Mouse (Mus musculus): Measurements from ENCODE around the gene Poln. TPM values are rescaled to one million over a fixed set of nuclear protein-coding genes. Genes with fewer than 3 reads are reported as not detected.

The Poln gene
- polyA plus RNA-seq, 3 experiments from 2014 or later, result 0.47 to 5.8 (median 1.5) TPM

DNA sequence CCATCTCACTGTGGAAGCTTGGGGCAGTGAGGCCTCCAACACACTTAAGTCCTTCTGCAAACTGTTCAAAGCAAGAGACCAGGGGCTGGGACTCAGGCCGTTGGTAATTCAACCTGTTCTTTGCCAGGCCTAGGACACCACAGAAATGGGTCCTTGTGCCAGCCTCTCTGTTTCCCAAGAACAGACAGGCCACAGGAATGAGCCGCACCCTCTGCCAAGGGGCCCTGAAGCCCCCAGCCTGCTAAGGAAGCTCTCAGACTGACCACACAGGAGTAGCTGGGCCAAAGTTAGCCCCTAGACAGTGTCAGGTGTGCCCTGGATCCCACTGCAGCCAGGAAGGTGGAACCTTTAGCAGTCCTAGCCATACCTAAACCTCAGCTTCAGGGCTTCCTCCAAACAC lies 17.1 kb upstream of the Poln start:
- no peak for ATAC-seq

DNA sequence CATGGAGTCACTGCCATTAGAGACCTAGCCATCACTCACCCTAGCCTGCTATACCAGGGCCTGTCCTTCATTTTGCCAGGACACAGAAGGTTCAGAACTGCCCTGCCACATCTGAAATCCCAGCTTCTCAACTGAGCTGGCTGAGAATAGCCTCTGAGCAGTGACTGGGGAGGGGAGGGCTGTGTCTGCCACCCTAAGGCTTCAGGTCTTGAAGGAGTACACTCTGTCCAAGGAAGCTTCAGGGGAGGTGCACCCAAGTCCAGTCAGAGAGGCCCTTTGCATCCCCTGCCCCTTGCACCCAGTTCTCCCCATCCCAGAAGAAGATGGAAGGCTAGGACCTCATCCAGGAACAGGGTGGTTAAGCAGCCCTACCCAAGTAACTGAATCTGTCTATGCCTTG lies 16.5 kb upstream of the Poln start:
- no peak for ATAC-seq

DNA sequence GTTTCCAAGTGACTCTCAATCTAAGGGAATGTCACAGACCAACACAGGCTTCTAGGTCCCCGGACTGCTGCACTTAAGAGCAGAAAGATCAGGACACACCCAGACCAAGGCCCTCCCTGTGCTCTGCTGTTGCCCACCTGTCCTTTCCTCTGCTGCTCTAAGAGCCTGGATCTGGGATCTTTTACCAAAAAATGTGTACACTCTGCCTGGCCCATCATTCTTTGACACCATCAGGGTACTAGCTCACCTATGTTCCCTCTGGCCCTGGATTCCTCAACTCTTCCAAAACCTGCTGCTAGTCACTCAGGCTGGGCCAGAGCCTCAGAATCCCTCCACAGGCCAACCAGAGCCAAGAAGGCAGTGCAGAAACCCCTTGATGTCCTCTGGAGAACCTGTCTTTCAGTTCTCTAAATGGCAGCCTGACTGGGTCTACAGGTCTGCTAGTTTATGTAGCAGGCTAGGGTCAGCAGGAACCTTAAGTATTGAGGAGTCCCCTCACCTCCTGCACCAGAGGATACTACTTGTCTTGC lies 15.9 kb upstream of the Poln start:
- no peak for ATAC-seq

DNA sequence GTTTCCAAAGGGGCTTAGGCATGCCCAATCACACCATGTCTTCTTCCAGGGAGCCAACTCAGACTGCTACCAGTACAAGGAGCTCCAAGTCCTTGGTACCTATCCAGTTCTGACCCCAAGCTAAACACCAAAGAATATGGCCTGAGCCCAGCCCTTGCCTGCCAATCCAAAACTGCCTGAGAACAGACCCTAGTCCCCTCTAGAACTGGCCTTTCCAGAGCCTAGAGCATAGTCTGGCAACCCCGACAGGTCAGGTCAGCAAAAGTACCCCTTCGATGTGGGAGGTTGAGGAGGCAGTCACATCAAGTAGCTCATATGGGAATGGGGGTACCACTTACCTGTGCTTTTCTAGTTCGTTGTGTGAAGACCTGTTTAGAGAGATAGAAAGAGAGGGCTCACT lies 14.7 kb upstream of the Poln start:
- no peak for ATAC-seq

DNA sequence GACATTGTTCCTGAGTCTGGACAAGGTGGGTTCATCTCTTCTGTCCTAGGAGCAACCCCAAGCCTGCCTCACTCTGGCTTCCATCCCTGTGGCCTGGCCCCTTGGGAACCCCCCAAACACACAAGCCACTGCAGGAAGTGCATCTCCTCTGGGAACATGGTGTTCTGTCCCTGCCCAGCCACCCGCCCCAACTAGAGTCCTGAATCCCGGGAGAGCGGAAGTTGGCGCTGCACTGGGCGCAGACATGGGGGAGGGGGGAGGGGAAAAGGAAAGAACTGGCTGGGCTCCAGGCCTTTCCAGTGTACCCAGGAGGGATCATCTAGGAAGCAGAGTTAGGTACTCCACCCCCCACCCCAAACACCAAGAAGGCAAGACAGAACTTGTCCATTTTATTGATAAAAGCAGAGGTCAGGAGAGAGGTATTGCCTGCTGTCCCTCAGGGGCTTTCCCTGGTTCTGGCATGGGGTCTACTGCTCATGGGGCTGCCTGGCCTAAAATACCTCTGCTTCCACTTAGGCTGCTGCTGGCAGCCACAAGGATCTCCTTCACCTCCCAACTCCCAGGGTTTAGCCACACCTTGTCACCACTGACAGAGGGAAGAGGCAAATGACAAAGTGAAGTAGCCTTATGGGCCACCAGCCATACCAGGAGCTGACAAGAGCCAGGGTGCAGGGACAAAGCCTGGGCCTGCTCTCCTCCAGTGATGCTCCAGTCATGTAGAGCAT lies 14.1 kb upstream of the Poln start:
- no peak for ATAC-seq

DNA sequence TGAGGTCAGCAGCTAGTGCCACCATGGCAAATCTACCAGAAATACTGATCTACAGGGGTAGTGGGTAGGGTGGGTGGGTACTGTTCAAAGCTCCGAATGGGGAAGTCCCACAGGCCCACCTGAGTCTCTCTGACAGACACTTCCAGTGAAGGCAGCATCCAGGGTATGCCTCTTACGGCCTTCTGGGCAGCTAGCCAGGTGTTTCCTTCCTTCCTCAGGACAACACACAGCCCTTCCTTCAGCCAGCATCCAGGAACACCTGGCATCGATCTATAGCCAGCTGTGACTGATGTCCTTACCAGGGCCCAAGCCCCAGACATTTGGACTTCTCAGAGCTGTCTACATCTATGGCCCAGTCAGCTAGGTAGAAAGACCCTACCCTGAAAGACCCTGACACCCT lies 13.2 kb upstream of the Poln start:
- ATAC-seq, result no peak

DNA sequence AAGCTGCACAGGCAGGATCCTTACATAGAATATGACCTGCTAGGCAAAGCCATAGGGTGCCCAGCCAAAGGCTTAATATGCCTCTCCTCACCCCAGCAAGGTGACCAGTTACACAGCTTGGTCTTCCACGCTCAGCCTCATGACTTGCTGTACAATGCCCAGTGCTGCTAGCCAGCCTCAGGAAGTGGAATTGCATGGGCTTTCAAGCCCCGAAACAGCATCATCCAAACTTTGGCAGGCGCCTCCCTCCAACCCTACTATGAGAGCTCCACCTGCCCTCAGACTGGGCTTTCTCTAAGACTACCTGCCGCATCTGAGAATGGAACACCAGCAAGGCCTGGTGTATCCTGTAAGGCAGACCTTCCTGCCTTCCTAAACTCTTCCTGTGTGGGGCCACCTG lies 8.6 kb upstream of the Poln start:
- no peak for ATAC-seq

DNA sequence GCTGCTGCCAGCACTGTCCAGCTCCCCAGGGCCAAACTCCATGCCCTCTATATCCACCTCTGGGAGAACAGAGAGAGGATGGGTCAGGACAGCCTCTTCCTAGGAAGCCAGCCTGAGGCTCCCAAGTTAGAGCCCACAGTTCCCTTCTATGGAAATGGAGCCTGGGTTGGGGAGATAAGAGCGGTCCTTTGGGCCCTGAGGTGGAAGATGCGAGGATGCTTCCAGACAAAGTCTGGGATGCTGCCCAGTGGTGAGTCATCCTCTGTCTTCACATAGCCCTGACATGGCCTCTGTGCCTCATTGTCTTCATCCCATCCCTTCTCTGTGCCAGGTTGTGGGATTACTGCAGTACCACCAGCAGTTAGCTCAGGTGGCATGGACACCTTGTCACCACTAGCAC lies 7.8 kb upstream of the Poln start:
- ATAC-seq, result no peak

DNA sequence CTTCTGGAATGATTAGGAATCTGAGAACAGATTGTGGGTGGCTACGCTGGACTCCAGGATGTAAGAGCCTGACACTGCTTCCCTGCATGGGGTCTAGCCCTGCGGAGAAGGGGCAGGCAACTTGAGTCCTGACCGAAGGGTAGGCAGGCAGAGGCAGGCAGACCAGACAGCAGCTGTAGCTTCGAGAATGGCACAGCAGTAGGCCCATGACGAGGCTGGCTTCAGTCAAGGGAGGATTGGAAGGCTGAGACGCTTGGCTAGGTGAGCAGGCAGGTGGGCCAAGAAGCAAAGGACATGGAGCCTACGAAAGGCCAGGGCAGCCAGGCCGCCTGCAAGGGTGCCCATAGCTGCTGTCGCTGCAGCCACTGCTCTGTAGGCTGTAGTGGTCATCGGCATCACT lies 7.4 kb upstream of the Poln start:
- ATAC-seq, result no peak

DNA sequence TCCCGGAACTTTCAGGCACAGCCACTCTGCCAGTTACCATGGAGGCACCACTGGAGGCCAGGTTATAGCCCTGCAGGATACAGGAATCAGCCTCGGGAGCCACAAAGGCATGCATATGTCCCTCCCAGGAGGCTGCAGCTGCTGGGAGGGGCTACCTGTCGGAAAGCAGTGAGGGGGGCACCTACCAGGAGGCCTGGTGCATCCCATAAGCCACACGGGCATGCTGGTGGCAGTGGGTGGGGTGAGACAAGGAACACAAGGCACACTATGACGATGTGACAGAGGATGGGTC lies 6.1 kb upstream of the Poln start:
- ATAC-seq, result no peak

DNA sequence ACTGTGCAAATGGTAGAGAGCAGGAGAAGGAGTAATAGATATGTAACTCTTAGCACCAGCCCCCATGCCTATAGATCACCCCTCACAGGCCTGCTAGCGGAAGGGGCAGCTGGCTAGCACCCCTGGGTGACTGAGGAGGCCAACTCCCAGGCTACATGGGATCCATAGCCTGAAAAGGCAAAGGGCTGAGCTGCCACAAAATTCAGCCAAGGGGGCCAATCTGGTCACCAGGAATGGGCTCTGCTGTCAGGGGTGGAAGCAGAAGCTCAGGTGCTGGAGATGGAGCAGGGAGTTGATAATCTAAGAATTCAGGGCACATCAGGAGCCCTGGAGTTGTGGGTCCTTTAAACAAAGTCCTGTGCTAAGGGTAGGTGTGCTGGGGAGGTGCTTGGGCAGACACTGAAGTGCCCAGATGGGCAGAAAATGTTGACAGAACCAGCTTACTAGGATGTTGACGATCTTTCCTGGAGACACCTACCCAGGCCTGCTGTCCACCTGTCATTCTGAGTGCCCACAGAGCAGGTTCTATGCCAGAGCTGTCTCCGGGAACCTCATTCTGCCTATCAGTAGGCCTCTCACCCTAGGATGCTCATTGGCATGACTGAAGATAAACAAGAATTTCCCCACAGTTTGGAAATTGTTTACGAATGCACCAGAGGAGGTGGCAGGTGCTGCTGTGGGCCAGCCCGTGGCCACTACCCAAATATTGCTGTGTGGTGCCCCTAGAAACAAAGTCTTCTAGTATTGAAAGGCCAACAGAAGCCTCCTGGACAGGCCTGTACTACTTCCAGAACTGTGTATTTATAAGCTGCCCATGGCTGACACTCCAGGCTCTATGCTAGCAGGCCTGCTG lies 5.5 kb upstream of the Poln start:
- no peak for ATAC-seq

DNA sequence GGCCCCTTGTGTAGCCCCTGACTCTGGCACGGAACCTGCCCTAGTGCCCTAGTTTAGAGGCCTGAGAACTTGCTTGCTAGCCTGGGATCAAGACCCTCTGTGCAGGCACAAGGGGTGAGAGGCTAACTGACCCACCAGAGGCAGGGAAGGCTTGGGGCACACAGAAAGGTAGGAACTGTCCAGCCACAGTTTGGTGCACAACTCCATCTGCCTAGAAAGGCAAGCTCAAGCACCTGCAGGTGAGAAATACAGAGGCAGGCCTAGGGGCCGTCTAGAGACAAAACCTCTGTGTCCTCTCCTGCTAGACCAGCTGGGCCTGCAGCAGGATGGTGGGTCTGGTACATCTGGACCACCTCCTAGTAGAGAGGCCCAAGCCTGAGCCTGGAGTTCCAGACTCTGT lies 4.8 kb upstream of the Poln start:
- ATAC-seq, result no peak

DNA sequence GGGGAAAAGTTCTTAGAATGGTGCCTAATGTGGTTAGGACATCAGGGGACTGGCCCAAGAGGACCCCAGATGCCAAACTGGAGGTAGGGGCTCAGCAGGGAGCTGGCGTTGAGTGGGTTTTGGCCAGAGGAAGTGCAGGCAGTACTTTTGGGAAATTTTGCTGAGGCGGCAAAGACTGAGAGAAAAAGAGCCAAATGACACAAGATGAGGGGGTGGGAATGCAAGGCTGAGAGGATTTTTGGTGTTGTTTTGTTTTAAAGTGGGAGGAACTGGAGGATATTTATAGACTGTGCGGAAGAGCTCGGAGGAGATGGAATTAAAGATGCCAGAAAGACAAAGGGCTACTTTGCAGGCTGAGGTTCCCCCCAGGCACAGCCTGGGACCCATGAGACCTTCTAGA lies 1.5 kb upstream of the Poln start:
- no peak for ATAC-seq

DNA sequence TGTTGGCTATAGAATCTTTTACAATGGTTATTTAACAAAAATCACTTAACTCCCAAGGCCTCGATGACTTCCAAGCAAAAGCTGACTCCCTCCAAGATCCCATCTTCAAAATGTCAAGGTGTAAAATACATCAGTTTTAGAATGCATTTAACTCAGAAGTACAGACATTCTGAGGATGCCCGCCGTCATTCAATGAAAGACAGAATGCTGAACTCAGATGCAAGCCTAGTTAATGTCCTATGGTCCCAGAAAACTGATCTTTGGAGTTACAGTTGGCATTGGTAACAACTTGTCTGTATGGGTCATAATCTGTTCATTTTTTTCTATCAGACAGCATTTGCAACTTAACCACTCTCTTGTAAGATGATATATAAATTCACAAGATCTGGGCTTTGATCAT lies 706 bp upstream of the Poln start:
- no peak for ATAC-seq

DNA sequence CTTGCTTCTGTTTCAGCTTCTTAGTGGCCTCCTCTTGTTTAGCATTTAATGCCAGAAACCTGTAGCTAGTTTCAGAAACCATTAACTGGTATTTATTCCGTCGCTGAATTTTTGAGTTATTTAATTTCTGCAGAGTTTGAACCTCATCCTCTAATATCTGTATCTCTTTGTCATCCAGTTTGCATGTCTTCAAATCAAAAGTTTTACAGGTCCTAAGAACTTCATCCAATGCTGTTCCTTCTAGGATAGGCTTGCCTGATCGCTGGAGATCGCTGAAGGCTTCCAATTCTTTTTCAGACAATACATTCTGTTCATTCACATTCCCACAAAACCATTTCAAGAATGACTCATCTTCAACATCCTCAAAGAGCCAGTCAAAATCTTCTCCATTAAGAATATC lies 1.4 kb downstream of the Poln start:
- no peak for ATAC-seq

DNA sequence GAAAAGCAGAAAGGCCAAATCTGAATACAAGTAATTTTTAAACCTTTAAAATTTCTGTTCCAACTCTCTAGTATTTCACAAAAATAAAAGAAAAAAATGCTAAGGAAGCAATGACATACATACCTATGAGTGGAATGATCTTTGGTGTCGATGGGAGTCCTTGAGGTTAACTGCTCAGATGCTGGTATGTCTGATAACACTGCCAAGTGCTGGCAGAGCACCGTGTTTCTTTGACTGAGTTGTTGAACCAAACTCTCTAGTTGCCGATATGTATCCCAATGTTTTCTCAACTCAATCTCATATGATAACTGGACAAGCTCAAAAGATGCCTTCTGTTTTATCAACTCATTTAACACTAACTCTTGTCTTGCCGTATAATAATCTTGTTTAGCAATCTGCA lies 3.5 kb downstream of the Poln start:
- no peak for ATAC-seq

DNA sequence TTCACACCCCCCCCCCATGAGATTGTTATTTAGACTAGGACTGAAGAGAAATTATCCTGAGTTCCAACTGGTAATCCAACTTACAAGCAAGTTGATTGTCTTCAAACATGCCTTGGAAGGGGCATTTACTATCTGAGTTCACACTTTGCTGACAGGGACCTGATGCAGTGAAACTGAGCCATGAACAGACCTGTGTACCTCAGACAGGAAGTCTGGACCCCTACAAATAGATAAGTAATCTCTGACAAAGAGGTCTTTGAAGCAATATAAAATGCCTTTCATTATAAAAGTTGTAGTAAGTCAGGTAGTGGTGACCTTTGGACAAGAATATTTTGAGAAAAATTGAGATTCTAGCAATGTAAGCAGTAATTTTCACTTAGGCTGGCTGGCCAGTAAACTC lies 20.8 kb downstream of the Poln start:
- ATAC-seq, result no peak

DNA sequence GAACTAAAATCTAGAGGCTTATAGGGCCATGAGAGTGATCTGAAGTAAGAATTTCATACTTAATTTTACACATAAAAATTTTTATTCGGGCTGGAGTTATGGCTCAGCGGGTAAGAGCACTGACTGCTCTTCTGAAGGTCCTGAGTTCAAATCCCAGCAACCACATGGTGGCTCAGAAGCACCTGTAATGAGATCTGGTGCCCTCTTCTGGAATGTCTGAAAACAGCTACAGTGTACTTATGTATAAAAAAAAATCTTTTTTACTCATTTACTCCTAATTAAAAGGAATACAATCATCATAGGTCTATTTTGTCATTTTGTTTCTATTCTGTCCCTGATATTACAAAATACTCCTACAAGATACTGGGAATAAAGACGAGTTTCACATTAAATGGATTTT lies 21.7 kb downstream of the Poln start:
- no peak for ATAC-seq

DNA sequence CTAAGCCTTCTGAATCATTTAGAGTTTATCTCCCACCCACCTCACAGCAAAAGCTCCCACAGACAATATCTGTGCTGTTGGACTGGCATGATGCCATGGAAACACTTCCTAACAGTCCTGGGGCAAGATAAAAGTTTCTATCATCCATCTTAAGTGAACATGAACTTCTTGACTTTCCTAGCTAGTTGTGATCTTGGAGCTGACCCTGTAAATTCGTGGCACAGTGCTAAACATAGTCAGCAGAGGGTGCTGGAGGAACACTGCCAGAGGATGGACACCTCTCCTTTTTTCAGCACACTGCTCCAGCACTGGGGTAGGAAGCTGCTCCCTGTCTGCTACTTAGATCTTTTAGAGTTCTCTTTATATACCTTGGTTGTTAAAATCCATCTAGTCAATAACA lies 29.5 kb downstream of the Poln start:
- peak; percentile 43 for ATAC-seq

DNA sequence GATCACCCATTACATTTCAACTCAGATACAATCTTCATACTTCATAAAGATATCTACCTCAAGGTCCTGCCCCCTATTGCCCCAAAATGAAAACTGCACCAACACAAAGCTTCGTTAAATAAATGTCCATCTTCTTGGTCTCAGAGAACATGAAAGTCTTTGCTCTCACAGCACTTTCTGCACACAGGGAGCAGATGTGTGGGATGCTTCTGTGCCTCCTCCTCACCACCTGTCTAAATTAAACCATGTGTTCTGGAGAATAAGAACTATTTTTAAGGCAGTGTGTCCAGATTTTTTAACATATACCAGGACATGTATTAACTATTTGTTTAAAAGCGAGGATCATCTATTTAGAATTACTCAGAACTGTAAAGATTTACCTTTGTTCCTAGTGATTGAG lies 36.5 kb downstream of the Poln start:
- ATAC-seq, result no peak

DNA sequence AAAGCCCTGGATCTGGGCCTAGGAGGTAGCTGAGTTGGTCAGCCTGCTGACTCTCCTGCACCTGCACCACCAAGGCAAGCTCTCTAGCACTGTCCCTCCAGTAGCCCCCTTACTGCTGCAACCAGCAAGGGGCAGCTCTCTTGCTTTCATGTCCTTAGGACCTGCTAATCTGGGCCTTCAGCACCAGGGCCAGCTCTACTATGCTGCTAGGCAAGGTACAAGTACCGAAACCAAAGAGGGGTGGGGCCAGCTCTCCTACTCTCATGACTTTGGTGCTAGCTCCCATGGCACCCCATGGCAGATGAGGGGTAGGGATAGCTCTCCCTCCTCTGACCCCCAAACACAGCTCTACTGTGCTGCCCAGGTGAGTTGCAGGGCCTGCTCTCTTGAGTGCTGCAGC lies 45.1 kb downstream of the Poln start:
- no peak for ATAC-seq

DNA sequence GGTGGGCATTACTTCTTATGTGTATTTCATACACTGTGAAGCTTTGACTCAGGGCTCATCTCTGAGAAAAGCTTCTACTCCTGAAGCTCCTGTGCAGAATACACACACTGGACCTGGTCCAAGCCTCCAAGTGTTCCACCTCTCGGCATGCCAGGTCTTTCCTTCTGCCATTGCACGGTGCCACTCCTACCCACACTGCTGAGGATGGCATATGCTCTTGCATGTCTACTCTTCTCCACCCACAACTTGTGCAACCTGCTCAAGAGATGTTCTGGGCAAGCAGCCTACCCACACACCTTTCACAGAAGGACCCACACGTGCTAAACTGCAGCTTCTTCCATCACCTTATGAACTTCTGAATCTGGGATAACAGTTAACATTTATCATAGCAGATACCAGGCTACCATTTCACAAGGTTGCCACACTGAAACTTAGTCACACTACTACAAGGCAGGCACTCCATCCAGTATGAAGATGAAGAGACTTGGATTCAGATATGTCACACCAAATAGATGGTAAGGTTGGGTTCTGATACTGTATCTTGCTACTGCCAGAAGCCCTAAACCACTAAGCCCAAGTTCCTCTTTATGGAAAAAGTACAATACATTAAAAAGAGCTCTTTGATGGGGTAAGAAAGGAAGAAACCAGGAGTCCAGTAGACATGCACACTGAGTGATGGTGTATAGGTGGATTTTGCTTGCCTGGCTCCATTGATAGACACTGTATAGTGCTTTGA lies 50.0 kb downstream of the Poln start:
- ATAC-seq, result no peak

DNA sequence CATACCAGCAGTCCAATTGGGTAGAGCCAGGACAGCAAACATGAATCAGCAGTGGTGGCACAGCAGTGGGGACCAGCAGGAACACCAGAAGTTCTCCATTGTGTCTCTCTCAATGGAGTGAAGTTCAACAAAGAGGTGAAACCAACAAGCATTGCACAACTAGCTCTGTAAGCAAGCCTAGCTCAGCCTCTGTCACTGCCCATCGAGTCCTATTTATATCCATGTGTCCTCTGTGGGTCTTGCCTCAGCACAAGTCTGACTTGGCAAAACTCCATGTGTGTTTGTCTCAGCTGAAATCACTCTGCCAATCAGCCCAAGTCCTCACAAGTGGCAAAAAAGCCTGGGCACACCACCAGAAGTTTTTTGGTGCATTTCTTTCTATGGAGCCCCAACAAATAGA lies 63.6 kb downstream of the Poln start:
- ATAC-seq, result no peak

DNA sequence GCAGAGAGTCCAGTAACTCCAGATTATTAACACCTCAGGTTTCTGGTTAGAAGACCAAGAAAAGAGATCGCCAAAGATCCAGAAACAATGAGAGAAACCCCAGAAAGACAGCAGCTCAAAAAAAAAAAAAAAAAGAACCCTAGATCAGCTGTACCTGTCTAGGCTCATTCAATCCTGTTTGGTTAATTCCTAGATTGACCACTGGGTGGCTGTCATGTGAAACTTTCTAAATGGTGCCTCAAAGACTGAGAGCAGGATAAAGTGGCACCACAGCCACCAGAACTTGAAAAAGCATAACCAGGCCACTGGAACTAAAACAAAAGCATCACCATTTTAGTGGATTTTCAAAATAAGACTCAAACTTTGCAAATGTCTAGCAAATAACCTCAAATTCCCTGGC lies 71.9 kb downstream of the Poln start:
- no peak for ATAC-seq
